In the genomic region with DNA sequence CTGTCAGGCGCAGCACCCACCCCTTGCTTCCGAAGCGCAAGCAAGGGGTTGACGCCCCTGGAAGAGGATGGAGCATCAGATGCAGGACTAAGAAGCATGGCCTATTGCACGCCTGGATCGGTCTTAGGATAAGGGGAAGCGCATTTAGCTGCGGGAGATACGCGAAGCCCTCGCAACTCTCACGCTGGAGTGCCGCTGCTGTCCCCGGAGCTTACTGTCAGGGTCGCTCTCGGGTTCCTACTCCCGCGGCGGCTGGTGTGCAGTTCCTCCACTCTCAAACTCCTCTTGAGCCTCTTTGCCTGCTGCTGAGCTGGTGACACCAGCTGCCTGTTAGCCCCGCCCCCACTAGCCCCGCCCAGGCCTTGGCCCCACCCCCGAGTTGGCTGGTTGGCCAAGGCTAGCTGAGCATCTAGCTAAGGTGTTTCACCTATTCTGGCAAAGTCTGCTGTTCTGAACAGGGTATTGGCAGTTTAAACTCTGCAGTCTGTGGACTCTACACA, we compare ENCODE assay signal across 7 mouse cellular contexts. TPM values are rescaled to one million over a fixed set of nuclear protein-coding genes. Genes with fewer than 3 reads are reported as not detected.
DNase-seq lines count a peak whose midpoint lies in the region; ATAC-seq and TF ChIP-seq lines count a peak whose summit lies in the region.

No protein-coding gene starts in this region.

- H3K4me2 ChIP-seq in embryonic facial prominence, embryonic 12.5 days (replicated peaks): peak overlapping the region; percentile 98
- peak overlapping the region; percentile 100 for H3K4me2 ChIP-seq in midbrain, embryonic 12.5 days (replicated peaks)

- TF ChIP-seq CTCF in small intestine, adult 2 months (IDR thresholded peaks at IDR 0.05; ENCODE audit: extremely low read depth, insufficient read length, insufficient replicate concordance, low read depth, low read length): no peak

- no peaks in the 10 kb centered on the region for H3K27me3 ChIP-seq in embryonic facial prominence, embryonic 12.5 days
- H3K27me3 ChIP-seq in limb, embryonic 10.5 days (ENCODE audit: low read depth, poor library complexity, severe bottlenecking): peaks cover 15% of the 10 kb centered on the region; the same call in 1 of the 2 replicates
- H3K27me3 ChIP-seq in midbrain, embryonic 12.5 days: peaks cover 35% of the 10 kb centered on the region
- no peaks in the 10 kb centered on the region for H3K27me3 ChIP-seq in small intestine, adult 2 months (ENCODE audit: control insufficient read depth, insufficient read depth, low read length)

- H3K4me1 ChIP-seq in embryonic facial prominence, embryonic 12.5 days: peaks cover 11% of the 10 kb centered on the region; the same call in 1 of the 2 replicates
- peaks cover 28% of the 10 kb centered on the region for H3K4me1 ChIP-seq in limb, embryonic 10.5 days
- H3K4me1 ChIP-seq in midbrain, embryonic 12.5 days: peaks cover 19% of the 10 kb centered on the region
- peaks cover 30% of the 10 kb centered on the region for H3K4me1 ChIP-seq in small intestine, adult 2 months (ENCODE audit: control insufficient read depth, insufficient read depth, insufficient read length, low read length)

- H3K9me3 ChIP-seq in embryonic facial prominence, embryonic 12.5 days: no peaks in the 10 kb centered on the region
- H3K9me3 ChIP-seq in limb, embryonic 10.5 days (replicated peaks): no peaks in the 10 kb centered on the region
- no peaks in the 10 kb centered on the region for H3K9me3 ChIP-seq in midbrain, embryonic 12.5 days

- DNase-seq in adrenal gland, postnatal 36 days: peak; percentile 84 to 91
- DNase-seq in heart, adult 11 months: peak; percentile 99
- peak; percentile 91 for DNase-seq in kidney, adult 18-20 months
- DNase-seq in limb, embryonic 10.5 days (ENCODE audit: low spot score): peak; percentile 84

- 0 out of 2 replicates have a peak overlapping the region, but pooled peaks have one; percentile 18 for H3K27ac ChIP-seq in embryonic facial prominence, embryonic 12.5 days
- peak overlapping the region; percentile 64 for H3K27ac ChIP-seq in limb, embryonic 10.5 days
- H3K27ac ChIP-seq in midbrain, embryonic 12.5 days (replicated peaks): no peak overlapping the region
- H3K27ac ChIP-seq in small intestine, adult 2 months (ENCODE audit: insufficient read depth, low read depth, low read length): peak overlapping the region; percentile 60

- no peaks in the 10 kb centered on the region for H3K36me3 ChIP-seq in embryonic facial prominence, embryonic 12.5 days
- H3K36me3 ChIP-seq in limb, embryonic 10.5 days: no peaks in the 10 kb centered on the region
- H3K36me3 ChIP-seq in midbrain, embryonic 12.5 days: no peaks in the 10 kb centered on the region
- no peaks in the 10 kb centered on the region for H3K36me3 ChIP-seq in small intestine, adult 2 months (ENCODE audit: control insufficient read depth, insufficient read depth, low read length)

- peak; percentile 71 for TF ChIP-seq POLR2A in small intestine, adult 2 months (IDR thresholded peaks at IDR 0.05; ENCODE audit: low read depth, low read length)

- peak overlapping the region; percentile 47 for H3K4me3 ChIP-seq in embryonic facial prominence, embryonic 12.5 days
- H3K4me3 ChIP-seq in limb, embryonic 10.5 days: peak overlapping the region; percentile 63
- peak overlapping the region; percentile 53 for H3K4me3 ChIP-seq in midbrain, embryonic 12.5 days
- peak overlapping the region; percentile 76 for H3K4me3 ChIP-seq in small intestine, adult 2 months (ENCODE audit: low read depth, low read length)

- 0% methylated on average over 22 of the region's 22 CpGs for WGBS in embryonic facial prominence, embryonic 12.5 days
- WGBS in limb, embryonic 10.5 days: under 1% methylated on average over 22 of the region's 22 CpGs
- under 1% methylated on average over 22 of the region's 22 CpGs for WGBS in midbrain, embryonic 12.5 days
- WGBS in small intestine, adult 2 months: 1% methylated on average over 22 of the region's 22 CpGs

- peak overlapping the region; percentile 52 for H3K9ac ChIP-seq in embryonic facial prominence, embryonic 12.5 days
- H3K9ac ChIP-seq in midbrain, embryonic 12.5 days (replicated peaks): peak overlapping the region; percentile 44; the same call in 1 of the 2 replicates

- peak; percentile 73; the same call in 1 of the 2 replicates for ATAC-seq in embryonic facial prominence, embryonic 12.5 days (ENCODE audit: insufficient number of reproducible peaks, insufficient read depth, low FRiP score, low TSS enrichment)
- ATAC-seq in midbrain, embryonic 12.5 days (ENCODE audit: low FRiP score, low read depth): peak; percentile 78

RNA-seq across cellular contexts. Expression of gene Ephx1, which starts 3.4 kb away (rescaled TPM):
- 100 to 1,000 TPM; 139 to 160 TPM for total RNA-seq in adrenal gland, postnatal 36 days (2021)
- polyA plus RNA-seq in embryonic facial prominence, embryonic 12.5 days (2016; fragmentation: Nextera tagmentation; extraction: Ambion mirVana): 1.5 and 2.6 TPM in 2 replicates
- polyA plus RNA-seq in limb, embryonic 10.5 days (2016; fragmentation: Nextera tagmentation; extraction: Ambion mirVana): 0.87 and 1.4 TPM in 2 replicates
- polyA plus RNA-seq in midbrain, embryonic 12.5 days (2016; fragmentation: Nextera tagmentation; extraction: Ambion mirVana): 0.94 and 1.1 TPM in 2 replicates
- polyA plus RNA-seq in small intestine, adult 2 months (2012; rRNA removed): 10.0 and 10.6 TPM in 2 replicates

RNA-seq across cellular contexts. Expression of gene 9130409I23Rik, which starts 33.8 kb away (rescaled TPM):
- not detected for total RNA-seq in adrenal gland, postnatal 36 days (2021)
- not detected in 2 replicates for polyA plus RNA-seq in embryonic facial prominence, embryonic 12.5 days (2016; fragmentation: Nextera tagmentation; extraction: Ambion mirVana)
- not detected in 2 replicates for polyA plus RNA-seq in limb, embryonic 10.5 days (2016; fragmentation: Nextera tagmentation; extraction: Ambion mirVana)
- polyA plus RNA-seq in midbrain, embryonic 12.5 days (2016; fragmentation: Nextera tagmentation; extraction: Ambion mirVana): 0.12 TPM in 1 of 2 replicates, not detected in the other
- polyA plus RNA-seq in small intestine, adult 2 months (2012; rRNA removed): not detected in 2 replicates
